Mouse (Mus musculus) kidney, adult 8-10 months (tissue): ENCODE measurements around the gene Saa3.
"Not testable (repeated sequence)": the region's sequence is repeated elsewhere in the genome, so short reads cannot be mapped to it uniquely, and the experiment has no call there.

Experiments
- DNase-seq, 2 experiments: peaks; one replicate each; pipeline ENCODE4 v3.0.0; 2022

Saa3 gene

GRCm38 (mm10) chr7:46710390-46710844 lies 5.1 kb downstream of the Saa3 start, which contains the start of gene Saal1:
Gene Saal1, minus strand, starts transcription at chr7:46710680.
- DNase-seq: peak; percentile 63 to 79

DNA sequence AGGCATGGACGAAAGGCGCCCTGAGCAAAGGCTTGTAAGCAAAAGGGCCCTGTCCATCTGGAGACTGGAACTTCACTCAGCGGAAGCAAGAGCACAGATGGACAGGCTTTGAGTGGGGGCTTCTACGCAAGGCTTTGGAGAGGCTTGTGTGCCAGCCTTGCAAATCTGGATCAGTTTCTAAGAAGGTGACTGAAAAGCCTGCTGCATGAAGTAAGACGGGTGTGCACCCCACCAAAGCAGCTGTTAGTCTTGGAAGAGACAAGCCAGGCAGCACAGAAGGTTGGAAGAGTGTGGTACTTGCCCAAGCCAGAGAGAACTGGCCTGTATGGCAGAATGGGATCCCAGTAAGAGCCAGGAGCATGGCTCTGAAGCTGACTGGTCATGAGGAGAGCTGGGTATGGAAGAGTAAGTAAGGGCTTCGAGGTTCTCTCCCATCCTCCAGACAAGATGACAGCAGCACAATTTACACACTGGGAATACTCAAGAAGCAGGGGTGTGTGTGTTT lies 14.9 kb downstream of the Saa3 start:
- DNase-seq: no peak

GRCm38 (mm10) chr7:46696754-46697153 lies 18.7 kb downstream of the Saa3 start:
- no peak for DNase-seq

GRCm38 (mm10) chr7:46686827-46687226 lies 28.7 kb downstream of the Saa3 start:
- no peak for DNase-seq

DNA sequence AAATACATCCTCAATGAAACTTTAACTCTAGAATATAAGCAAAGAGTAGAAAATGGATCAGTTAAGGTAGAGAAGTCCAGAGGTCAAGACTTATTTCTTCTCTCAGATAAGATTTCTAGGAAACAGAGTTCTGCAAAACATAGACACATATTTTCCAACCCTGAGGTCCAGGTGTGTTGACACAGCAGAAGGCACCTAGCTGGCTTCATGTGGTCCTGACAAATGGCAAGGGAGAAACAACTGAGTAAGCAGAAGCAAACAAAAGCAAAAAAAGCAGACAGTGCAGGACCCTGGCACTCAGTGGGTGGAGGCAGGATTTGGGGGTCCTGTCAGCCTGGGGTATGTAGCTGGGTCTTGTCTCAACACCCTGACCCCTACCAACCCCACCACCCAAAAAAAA lies 34.8 kb downstream of the Saa3 start:
- DNase-seq: no peak

DNA sequence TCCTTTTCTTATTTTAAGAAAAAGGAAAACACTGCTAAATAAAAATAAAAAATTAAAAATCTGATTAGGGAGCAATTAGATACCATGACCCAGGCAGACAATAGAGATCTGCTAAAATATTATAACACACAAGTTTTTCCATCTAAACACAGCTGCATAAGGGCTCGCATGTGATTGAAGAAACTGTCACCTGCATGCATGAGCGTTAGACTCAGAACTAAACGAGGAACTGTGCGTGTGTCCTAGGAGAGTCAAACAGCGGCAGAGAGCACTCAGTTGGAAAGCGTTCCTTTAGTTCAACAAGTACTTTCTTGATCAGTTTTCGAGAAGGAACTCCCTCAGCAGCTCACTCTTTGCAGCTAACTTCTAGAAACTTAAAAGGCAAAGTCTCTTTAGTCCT lies 36.5 kb downstream of the Saa3 start:
- DNase-seq: not testable (repeated sequence)

- no peak for DNase-seq
Observed at GRCm38 (mm10) chr7:46678417-46678816, 37.1 kb downstream of the Saa3 start.

- DNase-seq: no peak
Observed at GRCm38 (mm10) chr7:46676808-46677360, 38.6 kb downstream of the Saa3 start.

DNA sequence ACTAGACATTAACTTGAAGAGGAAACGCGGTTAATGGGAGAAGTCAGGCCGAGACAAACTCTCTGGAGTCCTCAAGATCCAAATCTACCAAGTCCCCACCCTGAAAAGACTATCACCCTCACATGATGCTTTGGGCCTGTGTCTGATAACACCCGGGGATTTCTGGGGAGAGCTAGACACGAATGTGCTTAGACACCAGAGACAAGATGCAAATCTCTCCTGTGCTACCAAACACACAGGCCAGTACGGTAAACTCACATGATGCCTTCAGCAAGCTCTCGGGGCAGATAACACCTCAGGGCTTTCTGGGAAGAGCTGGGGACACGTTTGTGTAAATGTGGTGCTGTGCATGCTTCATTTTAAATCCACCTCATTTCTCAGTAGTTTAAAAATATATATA lies 39.6 kb downstream of the Saa3 start:
- DNase-seq: no peak

GRCm38 (mm10) chr7:46675061-46675460 lies 40.4 kb downstream of the Saa3 start:
- DNase-seq: no peak

GRCm38 (mm10) chr7:46672160-46672672 lies 43.3 kb downstream of the Saa3 start, which contains the start of gene Tph1:
Gene Tph1, minus strand, starts transcription at chr7:46672537.
- DNase-seq: no peak

GRCm38 (mm10) chr7:46667256-46667655 lies 48.2 kb downstream of the Saa3 start:
- no peak for DNase-seq

GRCm38 (mm10) chr7:46665236-46665635 lies 50.3 kb downstream of the Saa3 start:
- DNase-seq: peak in 1 of 2 experiments; percentile 28
